Mouse (Mus musculus): ENCODE measurements around the gene Rbbp6. TPM values are rescaled to one million over a fixed set of nuclear protein-coding genes. Genes with fewer than 3 reads are reported as not detected.
A peak's percentile ranks its signal among the peaks of the same experiment; 100 is the strongest.

The Rbbp6 gene
- polyA plus RNA-seq, 1 experiment from 2014 or later = 21.9 TPM

GRCm38 (mm10) chr7:122940371-122941075, 25.0 kb upstream of the Rbbp6 start:
- Histone ChIP-seq H3K4me2 (ENCODE audit: low read depth, low read length) (peak overlapping the region; percentile 50), H3K4me1 (ENCODE audit: control insufficient read depth, insufficient read depth, low read length) (no peaks in the 10 kb centered on the region), H3K36me3 (ENCODE audit: control insufficient read depth, insufficient read depth, low read length) (no peaks in the 10 kb centered on the region), H3K27me3 (ENCODE audit: control insufficient read depth, insufficient read depth, low read length) (no peaks in the 10 kb centered on the region), H3K27ac (ENCODE audit: low read length) (no peak overlapping the region), H3K9ac (ENCODE audit: low read length) (0 out of 2 replicates have a peak overlapping the region, but pooled peaks have one; percentile 31), H3K9me3 (replicated peaks; ENCODE audit: control insufficient read depth, low read length) (no peaks in the 10 kb centered on the region), H3K4me3 (replicated peaks; ENCODE audit: low read length) (peak overlapping the region; percentile 25)
- WGBS = 12% methylated on average over 12 of the region's 12 CpGs
- ATAC-seq (ENCODE audit: insufficient read depth, low FRiP score) = no peak

DNA sequence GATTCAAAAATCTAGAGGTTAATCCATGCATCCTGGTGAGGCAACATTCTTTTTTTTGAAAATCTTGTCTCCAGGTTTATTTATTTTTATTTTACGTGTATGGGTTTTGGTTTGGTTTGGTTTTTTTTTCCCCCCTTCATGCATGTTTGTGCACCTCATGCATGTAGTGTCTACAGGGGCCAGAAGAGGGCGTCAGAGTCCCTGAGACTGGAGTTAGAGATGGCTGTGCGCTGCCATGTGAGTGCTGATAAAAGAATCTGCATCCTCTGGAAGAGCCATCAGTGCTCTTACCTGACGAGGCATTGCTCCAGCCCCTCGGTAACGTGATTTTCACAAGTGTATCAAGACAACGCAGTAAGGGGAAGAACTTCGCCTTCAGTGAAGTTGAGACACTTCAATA, 23.4 kb upstream of the Rbbp6 start:
- Histone ChIP-seq H3K27ac (ENCODE audit: low read length) (no peak overlapping the region), H3K4me2 (ENCODE audit: low read depth, low read length) (no peak overlapping the region), H3K36me3 (ENCODE audit: control insufficient read depth, insufficient read depth, low read length) (no peaks in the 10 kb centered on the region), H3K4me1 (ENCODE audit: control insufficient read depth, insufficient read depth, low read length) (no peaks in the 10 kb centered on the region), H3K9ac (ENCODE audit: low read length) (no peak overlapping the region), H3K9me3 (replicated peaks; ENCODE audit: control insufficient read depth, low read length) (no peaks in the 10 kb centered on the region), H3K27me3 (ENCODE audit: control insufficient read depth, insufficient read depth, low read length) (no peaks in the 10 kb centered on the region), H3K4me3 (replicated peaks; ENCODE audit: low read length) (no peak overlapping the region)
- WGBS = 86% methylated on average over 8 of the region's 8 CpGs
- no peak for ATAC-seq (ENCODE audit: insufficient read depth, low FRiP score)

- H3K4me1 ChIP-seq (ENCODE audit: control insufficient read depth, insufficient read depth, low read length) = no peaks in the 10 kb centered on the region
- H3K27ac ChIP-seq (ENCODE audit: low read length) = no peak overlapping the region
- H3K9ac ChIP-seq (ENCODE audit: low read length) = no peak overlapping the region
- no peak overlapping the region for H3K4me2 ChIP-seq (ENCODE audit: low read depth, low read length)
- H3K4me3 ChIP-seq (replicated peaks; ENCODE audit: low read length) = no peak overlapping the region
- peak; percentile 29; the same call in 1 of the 2 replicates for ATAC-seq (ENCODE audit: insufficient read depth, low FRiP score)
- no peaks in the 10 kb centered on the region for H3K9me3 ChIP-seq (replicated peaks; ENCODE audit: control insufficient read depth, low read length)
- H3K36me3 ChIP-seq (ENCODE audit: control insufficient read depth, insufficient read depth, low read length) = no peaks in the 10 kb centered on the region
- no peaks in the 10 kb centered on the region for H3K27me3 ChIP-seq (ENCODE audit: control insufficient read depth, insufficient read depth, low read length)
- WGBS = 0% methylated on average over 1 of the region's 1 CpGs
Observed at GRCm38 (mm10) chr7:122945149-122945548, 20.3 kb upstream of the Rbbp6 start.

- no peaks in the 10 kb centered on the region for H3K4me1 ChIP-seq (ENCODE audit: control insufficient read depth, insufficient read depth, low read length)
- no peak overlapping the region for H3K4me2 ChIP-seq (ENCODE audit: low read depth, low read length)
- 76% methylated on average over 3 of the region's 3 CpGs for WGBS
- no peaks in the 10 kb centered on the region for H3K27me3 ChIP-seq (ENCODE audit: control insufficient read depth, insufficient read depth, low read length)
- no peak overlapping the region for H3K27ac ChIP-seq (ENCODE audit: low read length)
- H3K9me3 ChIP-seq (replicated peaks; ENCODE audit: control insufficient read depth, low read length) = no peaks in the 10 kb centered on the region
- H3K4me3 ChIP-seq (replicated peaks; ENCODE audit: low read length) = no peak overlapping the region
- no peaks in the 10 kb centered on the region for H3K36me3 ChIP-seq (ENCODE audit: control insufficient read depth, insufficient read depth, low read length)
- no peak overlapping the region for H3K9ac ChIP-seq (ENCODE audit: low read length)
- no peak for ATAC-seq (ENCODE audit: insufficient read depth, low FRiP score)
Observed at GRCm38 (mm10) chr7:122949268-122949667, 16.2 kb upstream of the Rbbp6 start.

DNA sequence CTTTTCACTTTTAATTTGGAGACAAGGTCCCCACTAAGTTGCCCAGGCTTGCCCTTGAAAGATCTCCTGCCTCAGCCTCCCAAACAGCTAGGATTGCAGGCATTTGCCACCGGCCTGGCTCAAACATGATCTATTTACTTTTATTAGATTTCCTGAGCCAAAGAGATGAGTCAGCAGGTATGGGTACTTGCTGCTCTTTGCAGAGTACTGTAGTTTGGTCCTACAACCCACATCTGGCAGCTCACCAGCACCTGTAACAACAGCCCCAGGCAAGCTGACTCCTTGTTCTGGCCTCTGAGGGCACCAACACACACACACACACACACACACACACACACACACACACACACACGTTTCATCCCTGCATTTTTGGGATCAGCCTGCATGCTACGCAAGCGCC, 14.0 kb upstream of the Rbbp6 start:
- H3K4me1 ChIP-seq (ENCODE audit: control insufficient read depth, insufficient read depth, low read length) = peaks cover 6% of the 10 kb centered on the region; the same call in 1 of the 2 replicates
- ATAC-seq (ENCODE audit: insufficient read depth, low FRiP score) = no peak
- no peak overlapping the region for H3K27ac ChIP-seq (ENCODE audit: low read length)
- no peaks in the 10 kb centered on the region for H3K9me3 ChIP-seq (replicated peaks; ENCODE audit: control insufficient read depth, low read length)
- H3K27me3 ChIP-seq (ENCODE audit: control insufficient read depth, insufficient read depth, low read length) = no peaks in the 10 kb centered on the region
- no peak overlapping the region for H3K4me2 ChIP-seq (ENCODE audit: low read depth, low read length)
- no peak overlapping the region for H3K4me3 ChIP-seq (replicated peaks; ENCODE audit: low read length)
- no peaks in the 10 kb centered on the region for H3K36me3 ChIP-seq (ENCODE audit: control insufficient read depth, insufficient read depth, low read length)
- H3K9ac ChIP-seq (ENCODE audit: low read length) = no peak overlapping the region
- 66% methylated on average over 4 of the region's 4 CpGs for WGBS

DNA sequence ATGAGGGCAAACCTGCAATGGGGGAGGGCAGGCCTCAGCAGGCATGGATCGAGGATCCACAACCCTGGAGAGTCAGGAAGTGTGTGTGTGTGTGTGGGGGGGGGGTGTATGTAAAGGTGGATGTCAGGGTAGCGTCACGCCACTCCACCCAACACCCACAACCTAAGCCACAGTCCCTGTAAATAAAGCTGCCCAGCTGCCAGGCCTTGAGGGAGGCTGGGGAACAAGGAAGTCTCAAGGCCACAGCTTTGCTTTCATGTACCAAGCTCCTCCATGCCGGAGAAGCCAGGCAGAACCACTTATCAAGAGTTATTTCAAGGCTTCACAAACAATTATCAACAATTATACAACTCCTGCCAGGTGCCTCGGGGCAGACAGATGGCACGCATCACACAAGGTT, 13.4 kb upstream of the Rbbp6 start:
- Histone ChIP-seq H3K27me3 (ENCODE audit: control insufficient read depth, insufficient read depth, low read length) (no peaks in the 10 kb centered on the region), H3K4me3 (replicated peaks; ENCODE audit: low read length) (no peak overlapping the region), H3K9ac (ENCODE audit: low read length) (no peak overlapping the region), H3K9me3 (replicated peaks; ENCODE audit: control insufficient read depth, low read length) (no peaks in the 10 kb centered on the region), H3K4me1 (ENCODE audit: control insufficient read depth, insufficient read depth, low read length) (peaks cover 6% of the 10 kb centered on the region; the same call in 1 of the 2 replicates), H3K4me2 (ENCODE audit: low read depth, low read length) (no peak overlapping the region), H3K36me3 (ENCODE audit: control insufficient read depth, insufficient read depth, low read length) (no peaks in the 10 kb centered on the region), H3K27ac (ENCODE audit: low read length) (no peak overlapping the region)
- ATAC-seq (ENCODE audit: insufficient read depth, low FRiP score) = no peak
- WGBS = 63% methylated on average over 6 of the region's 6 CpGs

- 81% methylated on average over 11 of the region's 11 CpGs for WGBS
- peak overlapping the region; percentile 57 for H3K27ac ChIP-seq (ENCODE audit: low read length)
Observed at GRCm38 (mm10) chr7:122954451-122955225, 10.8 kb upstream of the Rbbp6 start.

DNA sequence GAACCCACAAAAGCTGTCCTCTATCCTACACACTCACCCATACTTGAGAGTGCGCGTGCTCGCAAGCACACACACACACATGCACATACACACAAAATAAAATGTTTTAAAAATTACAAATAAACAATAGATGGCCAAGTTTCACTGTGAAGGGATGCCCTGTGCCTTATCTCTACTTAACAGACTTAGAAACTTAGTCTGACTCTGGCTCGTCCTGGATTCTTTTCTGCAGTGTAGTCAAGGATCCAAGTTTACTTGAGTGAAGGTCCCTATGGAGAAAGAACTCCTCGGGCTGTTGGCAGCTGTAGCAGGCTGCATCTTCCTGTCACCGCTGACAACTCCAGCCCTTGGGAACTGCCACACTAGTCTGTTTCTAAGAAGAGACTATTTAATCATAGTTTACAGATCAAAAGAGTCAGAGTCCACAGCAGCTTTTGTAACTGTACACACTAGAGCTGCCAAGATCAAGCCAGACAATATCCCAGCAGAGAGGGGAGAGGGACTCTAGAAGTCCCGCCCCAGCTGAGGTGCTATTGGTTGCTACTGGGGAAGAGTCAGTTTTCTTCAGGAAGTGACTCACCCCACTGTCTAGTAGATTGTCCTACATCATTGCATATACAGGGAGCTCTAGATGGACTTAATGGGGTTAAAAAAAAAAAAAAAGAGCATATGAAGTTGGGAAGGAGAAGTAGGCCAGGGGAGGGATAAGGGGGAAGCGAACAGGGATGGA, 10.1 kb upstream of the Rbbp6 start:
- H3K9me3 ChIP-seq (replicated peaks; ENCODE audit: control insufficient read depth, low read length) = no peaks in the 10 kb centered on the region
- H3K4me1 ChIP-seq (ENCODE audit: control insufficient read depth, insufficient read depth, low read length) = peaks cover 6% of the 10 kb centered on the region; the same call in 1 of the 2 replicates
- peak overlapping the region; percentile 57 for H3K27ac ChIP-seq (ENCODE audit: low read length)
- peak overlapping the region; percentile 18; the same call in 1 of the 2 replicates for H3K4me2 ChIP-seq (ENCODE audit: low read depth, low read length)
- H3K36me3 ChIP-seq (ENCODE audit: control insufficient read depth, insufficient read depth, low read length) = no peaks in the 10 kb centered on the region
- peak; percentile 84 for ATAC-seq (ENCODE audit: insufficient read depth, low FRiP score)
- no peak overlapping the region for H3K4me3 ChIP-seq (replicated peaks; ENCODE audit: low read length)
- no peaks in the 10 kb centered on the region for H3K27me3 ChIP-seq (ENCODE audit: control insufficient read depth, insufficient read depth, low read length)
- WGBS = 67% methylated on average over 8 of the region's 8 CpGs
- H3K9ac ChIP-seq (ENCODE audit: low read length) = no peak overlapping the region

More at GRCm38 (mm10) chr7:122954451-122955225, 10.8 kb upstream of the Rbbp6 start:
- ATAC-seq (ENCODE audit: insufficient read depth, low FRiP score) = no peak
- Histone ChIP-seq H3K4me1 (ENCODE audit: control insufficient read depth, insufficient read depth, low read length) (peaks cover 6% of the 10 kb centered on the region; the same call in 1 of the 2 replicates), H3K36me3 (ENCODE audit: control insufficient read depth, insufficient read depth, low read length) (no peaks in the 10 kb centered on the region), H3K4me2 (ENCODE audit: low read depth, low read length) (no peak overlapping the region), H3K4me3 (replicated peaks; ENCODE audit: low read length) (no peak overlapping the region), H3K27me3 (ENCODE audit: control insufficient read depth, insufficient read depth, low read length) (no peaks in the 10 kb centered on the region), H3K9ac (ENCODE audit: low read length) (no peak overlapping the region), H3K9me3 (replicated peaks; ENCODE audit: control insufficient read depth, low read length) (no peaks in the 10 kb centered on the region)

All from stomach, embryonic 16.5 days (tissue).